ENCODE assay signal across 19 mouse cellular contexts in genomic region chr2:28118518-28119116, GRCm38 (mm10). TPM values are rescaled to one million over a fixed set of nuclear protein-coding genes. Genes with fewer than 3 reads are reported as not detected.
DNase-seq lines count a peak whose midpoint lies in the region; ATAC-seq and TF ChIP-seq lines count a peak whose summit lies in the region.
"Had no signal": no experiment of that assay in that cellular context is flagged by ENCODE, and none has a peak within 500 bp of the region (broad histone marks: within the 10 kb centered on the region; RNA-seq: fewer than 3 reads in every experiment).

No protein-coding gene starts in this region.

- no peaks in the 10 kb centered on the region for H3K79me2 ChIP-seq in liver, adult 2 months (ENCODE audit: control insufficient read depth, insufficient read depth, low read length)

- no peak overlapping the region for H3K4me3 ChIP-seq in forebrain, embryonic 13.5 days
- H3K4me3 ChIP-seq in forebrain, embryonic 15.5 days: no peak overlapping the region
- H3K4me3 ChIP-seq in liver, adult 2 months (ENCODE audit: insufficient read depth, low read depth, low read length): no peak overlapping the region
- no peak overlapping the region for H3K4me3 ChIP-seq in liver, embryonic 12.5 days
- H3K4me3 ChIP-seq in hindbrain, embryonic 13.5 days: no peak overlapping the region
- H3K4me3 ChIP-seq in neural tube, embryonic 13.5 days: no peak overlapping the region
- H3K4me3 ChIP-seq in limb, embryonic 10.5 days: no peak overlapping the region
- H3K4me3 ChIP-seq: embryonic facial prominence, embryonic 12.5 days; gastrocnemius, adult 2 months had no signal

- H3K9me3 ChIP-seq in forebrain, embryonic 13.5 days (replicated peaks): peaks cover 2% of the 10 kb centered on the region; the same call in 1 of the 2 replicates
- H3K9me3 ChIP-seq in forebrain, embryonic 15.5 days: no peaks in the 10 kb centered on the region
- 0 out of 2 replicates have a peak, but pooled peaks cover 5% of the 10 kb centered on the region for H3K9me3 ChIP-seq in liver, embryonic 12.5 days (replicated peaks)
- H3K9me3 ChIP-seq in hindbrain, embryonic 13.5 days: no peaks in the 10 kb centered on the region
- no peaks in the 10 kb centered on the region for H3K9me3 ChIP-seq in neural tube, embryonic 13.5 days
- no peaks in the 10 kb centered on the region for H3K9me3 ChIP-seq in limb, embryonic 10.5 days (replicated peaks)
- H3K9me3 ChIP-seq: embryonic facial prominence, embryonic 12.5 days had no signal

- H3K9ac ChIP-seq in forebrain, embryonic 13.5 days: no peak overlapping the region
- no peak overlapping the region for H3K9ac ChIP-seq in forebrain, embryonic 15.5 days (replicated peaks)
- H3K9ac ChIP-seq in liver, adult 2 months (ENCODE audit: low read depth, low read length): no peak overlapping the region
- H3K9ac ChIP-seq in liver, embryonic 12.5 days: no peak overlapping the region
- no peak overlapping the region; the same call in 1 of the 2 replicates for H3K9ac ChIP-seq in hindbrain, embryonic 13.5 days
- no peak overlapping the region; the same call in 1 of the 2 replicates for H3K9ac ChIP-seq in neural tube, embryonic 13.5 days
- H3K9ac ChIP-seq: embryonic facial prominence, embryonic 12.5 days had no signal

- no peak for TF ChIP-seq CTCF in liver, adult 2 months (IDR thresholded peaks at IDR 0.05; ENCODE audit: low read depth, low read length)

- 34% methylated on average over 6 of the region's 6 CpGs for WGBS in forebrain, embryonic 13.5 days
- WGBS in forebrain, embryonic 15.5 days: 22% methylated on average over 6 of the region's 6 CpGs
- WGBS in liver, adult 2 months: 45% methylated on average over 6 of the region's 6 CpGs
- WGBS in liver, embryonic 12.5 days (ENCODE audit: insufficient replicate concordance): 60% methylated on average over 6 of the region's 6 CpGs
- WGBS in hindbrain, embryonic 13.5 days: 34% methylated on average over 6 of the region's 6 CpGs
- WGBS in neural tube, embryonic 13.5 days: 34% methylated on average over 6 of the region's 6 CpGs
- 65% methylated on average over 6 of the region's 6 CpGs for WGBS in limb, embryonic 10.5 days

- H3K4me1 ChIP-seq in forebrain, embryonic 13.5 days: peaks cover 26% of the 10 kb centered on the region
- H3K4me1 ChIP-seq in forebrain, embryonic 15.5 days: peaks cover 10% of the 10 kb centered on the region
- peaks cover 4% of the 10 kb centered on the region; the same call in 1 of the 2 replicates for H3K4me1 ChIP-seq in liver, adult 2 months (ENCODE audit: control insufficient read depth, insufficient read depth, low read length)
- H3K4me1 ChIP-seq in liver, embryonic 12.5 days: peaks cover 5% of the 10 kb centered on the region; the same call in 1 of the 2 replicates
- peaks cover 41% of the 10 kb centered on the region for H3K4me1 ChIP-seq in hindbrain, embryonic 13.5 days (replicated peaks)
- H3K4me1 ChIP-seq in neural tube, embryonic 13.5 days (replicated peaks): peaks cover 35% of the 10 kb centered on the region
- H3K4me1 ChIP-seq in limb, embryonic 10.5 days: peaks cover 31% of the 10 kb centered on the region
- H3K4me1 ChIP-seq: embryonic facial prominence, embryonic 12.5 days had no signal

- no peak for ATAC-seq in forebrain, embryonic 13.5 days
- no peak for ATAC-seq in forebrain, embryonic 15.5 days (replicated peaks)
- ATAC-seq in liver, embryonic 12.5 days: no peak
- ATAC-seq in hindbrain, embryonic 13.5 days (ENCODE audit: low FRiP score): 0 out of 2 replicates have a peak, but pooled peaks have one; percentile 34
- no peak for ATAC-seq in neural tube, embryonic 13.5 days (ENCODE audit: low read depth)
- ATAC-seq: activated CD4-positive, CD25-positive, alpha-beta regulatory T cell, adult 4 months; intestine, embryonic 16.5 days had no signal

- no peaks in the 10 kb centered on the region for H3K36me3 ChIP-seq in forebrain, embryonic 13.5 days (ENCODE audit: poor library complexity, severe bottlenecking)
- H3K36me3 ChIP-seq in forebrain, embryonic 15.5 days: no peaks in the 10 kb centered on the region
- no peaks in the 10 kb centered on the region for H3K36me3 ChIP-seq in liver, adult 2 months (ENCODE audit: control insufficient read depth, insufficient read depth, low read length)
- no peaks in the 10 kb centered on the region for H3K36me3 ChIP-seq in liver, embryonic 12.5 days
- no peaks in the 10 kb centered on the region for H3K36me3 ChIP-seq in hindbrain, embryonic 13.5 days
- no peaks in the 10 kb centered on the region for H3K36me3 ChIP-seq in neural tube, embryonic 13.5 days
- no peaks in the 10 kb centered on the region for H3K36me3 ChIP-seq in limb, embryonic 10.5 days
- H3K36me3 ChIP-seq: embryonic facial prominence, embryonic 12.5 days had no signal

- H3K4me2 ChIP-seq in forebrain, embryonic 13.5 days: no peak overlapping the region
- H3K4me2 ChIP-seq in forebrain, embryonic 15.5 days (replicated peaks): no peak overlapping the region
- H3K4me2 ChIP-seq in liver, embryonic 12.5 days: no peak overlapping the region
- H3K4me2 ChIP-seq in hindbrain, embryonic 13.5 days: 0 out of 2 replicates have a peak overlapping the region, but pooled peaks have one; percentile 8
- peak overlapping the region; percentile 18; the same call in 1 of the 2 replicates for H3K4me2 ChIP-seq in neural tube, embryonic 13.5 days
- H3K4me2 ChIP-seq: embryonic facial prominence, embryonic 12.5 days; liver, embryonic 11.5 days had no signal

- TF ChIP-seq POLR2A in liver, adult 2 months (IDR thresholded peaks at IDR 0.05; ENCODE audit: extremely low read depth, insufficient read depth, low read length): no peak

- H3K27me3 ChIP-seq in forebrain, embryonic 13.5 days: no peaks in the 10 kb centered on the region
- no peaks in the 10 kb centered on the region for H3K27me3 ChIP-seq in forebrain, embryonic 15.5 days
- H3K27me3 ChIP-seq in liver, adult 2 months (ENCODE audit: control insufficient read depth, insufficient read depth, low read length): no peaks in the 10 kb centered on the region
- H3K27me3 ChIP-seq in liver, embryonic 12.5 days (replicated peaks): peaks cover 55% of the 10 kb centered on the region
- H3K27me3 ChIP-seq in hindbrain, embryonic 13.5 days: 0 out of 2 replicates have a peak, but pooled peaks cover 7% of the 10 kb centered on the region
- H3K27me3 ChIP-seq in neural tube, embryonic 13.5 days: peaks cover 16% of the 10 kb centered on the region
- peaks cover 18% of the 10 kb centered on the region for H3K27me3 ChIP-seq in limb, embryonic 10.5 days (ENCODE audit: low read depth, poor library complexity, severe bottlenecking)
- H3K27me3 ChIP-seq: embryonic facial prominence, embryonic 12.5 days had no signal

- H3K27ac ChIP-seq in forebrain, embryonic 13.5 days: 0 out of 2 replicates have a peak overlapping the region, but pooled peaks have one; percentile 0
- no peak overlapping the region for H3K27ac ChIP-seq in forebrain, embryonic 15.5 days (replicated peaks)
- no peak overlapping the region for H3K27ac ChIP-seq in liver, adult 2 months (replicated peaks; ENCODE audit: insufficient read depth, low read depth, low read length)
- no peak overlapping the region for H3K27ac ChIP-seq in liver, embryonic 12.5 days
- H3K27ac ChIP-seq in hindbrain, embryonic 13.5 days: peak overlapping the region; percentile 77
- peak overlapping the region; percentile 78 for H3K27ac ChIP-seq in neural tube, embryonic 13.5 days (replicated peaks)
- no peak overlapping the region for H3K27ac ChIP-seq in limb, embryonic 10.5 days
- H3K27ac ChIP-seq: embryonic facial prominence, embryonic 12.5 days; gastrocnemius, adult 2 months; kidney, postnatal 0 days had no signal

- DNase-seq in liver, adult 2 months (ENCODE audit: extremely low read depth, low read depth, low spot score): peak; percentile 8
- DNase-seq in adrenal gland, adult (ENCODE audit: inconsistent age in 2 of 2, low spot score in 1 of 2): no peak
- DNase-seq in limb, embryonic 10.5 days (ENCODE audit: low spot score): no peak
- DNase-seq: cerebellum, postnatal 36 days; gastrocnemius, adult 2 months; heart, postnatal 14 days had no signal

RNA-seq across cellular contexts. Expression of gene Fcnb, which starts 33.9 kb away (rescaled TPM):
- polyA plus RNA-seq in forebrain, embryonic 13.5 days (2015; fragmentation: Nextera tagmentation; extraction: Ambion mirVana): not detected in 2 replicates
- 0.20 TPM in 1 of 2 replicates, not detected in the other for polyA plus RNA-seq in forebrain, embryonic 15.5 days (2015; fragmentation: Nextera tagmentation; extraction: Ambion mirVana)
- not detected in 2 replicates for total RNA-seq in liver, adult 2 months (2014; rRNA removed)
- polyA plus RNA-seq in liver, adult 2 months (2012; rRNA removed): not detected in 2 replicates
- 6.0 and 8.5 TPM in 2 replicates for polyA plus RNA-seq in liver, embryonic 12.5 days (2016; fragmentation: Nextera tagmentation; extraction: Ambion mirVana)
- 0.19 TPM in 1 of 2 replicates, not detected in the other for polyA plus RNA-seq in hindbrain, embryonic 13.5 days (2015; fragmentation: Nextera tagmentation; extraction: Ambion mirVana)
- 0.27 TPM in 1 of 2 replicates, not detected in the other for polyA plus RNA-seq in neural tube, embryonic 13.5 days (2015; fragmentation: Nextera tagmentation; extraction: Ambion mirVana)
- polyA plus RNA-seq in limb, embryonic 10.5 days (2016; fragmentation: Nextera tagmentation; extraction: Ambion mirVana): 0.19 TPM in 1 of 2 replicates, not detected in the other
- total RNA-seq: gastrocnemius, adult 2 months; heart, postnatal 14 days; layer of hippocampus, postnatal 10 days; left cerebral cortex, postnatal 14 days; neutrophil, adult 5-6 weeks had no signal
- polyA plus RNA-seq: activated CD4-positive, CD25-positive, alpha-beta regulatory T cell, adult 4 months; embryonic facial prominence, embryonic 12.5 days; kidney, postnatal 0 days had no signal

Comparison
In these comparisons a context has a peak if more than half of its experiments do, and no peak if none do; other contexts are left out.
1. H3K27ac ChIP-seq: peak in forebrain, embryonic 13.5 days (single experiment), hindbrain, embryonic 13.5 days (single experiment) and neural tube, embryonic 13.5 days (single experiment); none in forebrain, embryonic 15.5 days (single experiment), liver, adult 2 months (single experiment), liver, embryonic 12.5 days (single experiment) and limb, embryonic 10.5 days (single experiment).
2. H3K4me2 ChIP-seq: peak in hindbrain, embryonic 13.5 days (single experiment) and neural tube, embryonic 13.5 days (single experiment); none in forebrain, embryonic 13.5 days (single experiment), forebrain, embryonic 15.5 days (single experiment) and liver, embryonic 12.5 days (single experiment).